11 mouse cellular contexts compared by ENCODE assay signal in the genomic region with DNA sequence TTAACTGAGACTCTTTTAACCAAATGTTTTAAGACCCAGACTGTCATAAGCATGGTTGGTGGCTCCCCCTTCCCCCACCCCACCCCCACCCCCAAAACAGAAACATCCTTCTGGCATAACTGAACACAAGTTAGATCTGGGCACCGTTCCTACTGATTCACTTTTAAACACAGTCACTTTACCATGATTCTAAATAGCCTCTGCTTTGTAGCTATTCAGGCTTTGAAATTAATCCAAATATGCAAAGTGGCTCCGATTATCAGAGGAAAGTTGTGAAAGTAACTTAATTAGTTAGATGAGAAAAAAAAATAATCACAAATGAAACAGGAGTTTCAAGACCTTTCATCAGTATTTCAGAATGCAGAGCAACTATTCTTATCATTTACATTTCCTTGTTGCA. TPM values are rescaled to one million over a fixed set of nuclear protein-coding genes. Genes with fewer than 3 reads are reported as not detected.
DNase-seq lines count a peak whose midpoint lies in the region; ATAC-seq and TF ChIP-seq lines count a peak whose summit lies in the region.
"Had no signal": no experiment of that assay in that cellular context is flagged by ENCODE, and none has a peak within 500 bp of the region (broad histone marks: within the 10 kb centered on the region; RNA-seq: fewer than 3 reads in every experiment).

No protein-coding gene starts in this region.

- TF ChIP-seq CTCF in heart, postnatal 0 days (IDR thresholded peaks at IDR 0.05; ENCODE audit: low read depth), result no peak

- peak overlapping the region; percentile 61 for H3K27ac ChIP-seq in heart, postnatal 0 days (ENCODE audit: low read depth)
- H3K27ac ChIP-seq in embryonic facial prominence, embryonic 14.5 days (replicated peaks; ENCODE audit: low read depth, low read length), result peak overlapping the region; percentile 87
- no peak overlapping the region for H3K27ac ChIP-seq in intestine, embryonic 14.5 days (ENCODE audit: low read depth)
- peak overlapping the region; percentile 57 for H3K27ac ChIP-seq in midbrain, embryonic 15.5 days

- TF ChIP-seq EP300 in heart, postnatal 0 days (IDR thresholded peaks at IDR 0.05; ENCODE audit: low read depth), result no peak

- peaks cover 12% of the 10 kb centered on the region; the same call in 1 of the 2 replicates for H3K4me1 ChIP-seq in heart, postnatal 0 days (ENCODE audit: control insufficient read depth, insufficient read depth)
- peaks cover 19% of the 10 kb centered on the region; the same call in 1 of the 2 replicates for H3K4me1 ChIP-seq in embryonic facial prominence, embryonic 14.5 days (ENCODE audit: control insufficient read depth, insufficient read depth, low read length)
- peaks cover 18% of the 10 kb centered on the region for H3K4me1 ChIP-seq in intestine, embryonic 14.5 days (replicated peaks; ENCODE audit: control insufficient read depth, insufficient read depth, low read length)
- peaks cover 35% of the 10 kb centered on the region for H3K4me1 ChIP-seq in midbrain, embryonic 15.5 days

- H3K9me3 ChIP-seq in heart, postnatal 0 days (replicated peaks; ENCODE audit: control insufficient read depth, low read length), result no peaks in the 10 kb centered on the region
- no peaks in the 10 kb centered on the region for H3K9me3 ChIP-seq in embryonic facial prominence, embryonic 14.5 days (ENCODE audit: control insufficient read depth, low read length)
- H3K9me3 ChIP-seq in intestine, embryonic 14.5 days (ENCODE audit: control insufficient read depth, low read length), result no peaks in the 10 kb centered on the region
- H3K9me3 ChIP-seq in midbrain, embryonic 15.5 days, result no peaks in the 10 kb centered on the region

- peak overlapping the region; percentile 47 for H3K4me3 ChIP-seq in heart, postnatal 0 days (ENCODE audit: low read depth, low read length)
- peak overlapping the region; percentile 50 for H3K4me3 ChIP-seq in embryonic facial prominence, embryonic 14.5 days (ENCODE audit: low read depth, low read length)
- peak overlapping the region; percentile 47 for H3K4me3 ChIP-seq in intestine, embryonic 14.5 days (ENCODE audit: low read depth, low read length)
- peak overlapping the region; percentile 50 for H3K4me3 ChIP-seq in midbrain, embryonic 15.5 days

- 29% methylated on average over 2 of the region's 2 CpGs for WGBS in heart, postnatal 0 days
- WGBS in embryonic facial prominence, embryonic 14.5 days, result 17% methylated on average over 2 of the region's 2 CpGs
- 23% methylated on average over 2 of the region's 2 CpGs for WGBS in intestine, embryonic 14.5 days
- WGBS in midbrain, embryonic 15.5 days, result 13% methylated on average over 2 of the region's 2 CpGs

- no peaks in the 10 kb centered on the region for H3K27me3 ChIP-seq in heart, postnatal 0 days (ENCODE audit: control insufficient read depth, insufficient read depth, low read length)
- no peaks in the 10 kb centered on the region for H3K27me3 ChIP-seq in embryonic facial prominence, embryonic 14.5 days (replicated peaks; ENCODE audit: control insufficient read depth, insufficient read depth, low read length)
- peaks cover 10% of the 10 kb centered on the region; the same call in 1 of the 2 replicates for H3K27me3 ChIP-seq in intestine, embryonic 14.5 days (replicated peaks; ENCODE audit: control insufficient read depth, insufficient read depth, low read length)
- no peaks in the 10 kb centered on the region for H3K27me3 ChIP-seq in midbrain, embryonic 15.5 days (replicated peaks)
- H3K27me3 ChIP-seq: CH12.LX had no signal

- H3K36me3 ChIP-seq in heart, postnatal 0 days (replicated peaks; ENCODE audit: control insufficient read depth, insufficient read depth, low read length), result no peaks in the 10 kb centered on the region
- H3K36me3 ChIP-seq in embryonic facial prominence, embryonic 14.5 days (ENCODE audit: control insufficient read depth, insufficient read depth, low read length), result no peaks in the 10 kb centered on the region
- H3K36me3 ChIP-seq in intestine, embryonic 14.5 days (ENCODE audit: control insufficient read depth, insufficient read depth, low read length), result no peaks in the 10 kb centered on the region
- no peaks in the 10 kb centered on the region for H3K36me3 ChIP-seq in midbrain, embryonic 15.5 days (replicated peaks)

- no peak for ATAC-seq in heart, postnatal 0 days (ENCODE audit: insufficient read depth, low read depth)
- ATAC-seq in embryonic facial prominence, embryonic 14.5 days (ENCODE audit: low read depth), result no peak
- ATAC-seq in intestine, embryonic 14.5 days (replicated peaks; ENCODE audit: low FRiP score, low TSS enrichment, low read depth), result no peak
- ATAC-seq in midbrain, embryonic 15.5 days (replicated peaks), result no peak

- H3K4me2 ChIP-seq in heart, postnatal 0 days (ENCODE audit: low read depth, low read length), result peak overlapping the region; percentile 86
- peak overlapping the region; percentile 85 for H3K4me2 ChIP-seq in embryonic facial prominence, embryonic 14.5 days (ENCODE audit: low read depth, low read length)
- peak overlapping the region; percentile 83 for H3K4me2 ChIP-seq in intestine, embryonic 14.5 days (ENCODE audit: low read length)
- peak overlapping the region; percentile 90 for H3K4me2 ChIP-seq in midbrain, embryonic 15.5 days

- DNase-seq in heart, postnatal 0 days (ENCODE audit: low spot score), result no peak
- no peak for DNase-seq in heart, adult 11 months
- no peak for DNase-seq in embryonic facial prominence, embryonic 14.5 days (ENCODE audit: low spot score)
- DNase-seq in intestine, embryonic 14.5 days (ENCODE audit: low spot score), result no peak
- DNase-seq in spleen, postnatal 10 days (ENCODE audit: low spot score in 2 of 2), result no peak
- no peak for DNase-seq in MN1 (ENCODE audit: low spot score)
- DNase-seq in right cerebral cortex, adult 18-20 months, result no peak
- DNase-seq: kidney, adult 18-20 months had no signal

- 0 out of 2 replicates have a peak overlapping the region, but pooled peaks have one; percentile 49 for H3K9ac ChIP-seq in heart, postnatal 0 days (replicated peaks; ENCODE audit: low read depth, low read length)
- peak overlapping the region; percentile 71 for H3K9ac ChIP-seq in embryonic facial prominence, embryonic 14.5 days (ENCODE audit: low read depth, low read length)
- H3K9ac ChIP-seq in intestine, embryonic 14.5 days (ENCODE audit: low read length), result no peak overlapping the region
- no peak overlapping the region for H3K9ac ChIP-seq in midbrain, embryonic 15.5 days

RNA-seq across cellular contexts. Expression of a gene that starts 2.0 kb away (rescaled TPM):
- total RNA-seq in heart, postnatal 0 days (2014; rRNA removed; ENCODE audit: low replicate concordance), result 6.4 and 23.0 TPM in 2 replicates
- 7.0 and 8.7 TPM in 2 replicates for polyA plus RNA-seq in heart, postnatal 0 days (2015; fragmentation: Nextera tagmentation; extraction: Ambion mirVana)
- polyA plus RNA-seq in embryonic facial prominence, embryonic 14.5 days (2014; fragmentation: Nextera tagmentation; extraction: Ambion mirVana), result 94.1 and 99.9 TPM in 2 replicates
- polyA plus RNA-seq in intestine, embryonic 14.5 days (2014; fragmentation: Nextera tagmentation; extraction: Ambion mirVana), result 27.0 and 29.7 TPM in 2 replicates
- polyA plus RNA-seq in midbrain, embryonic 15.5 days (2015; fragmentation: Nextera tagmentation; extraction: Ambion mirVana), result 37.2 and 40.5 TPM in 2 replicates
- total RNA-seq: common myeloid progenitor, adult 5-6 weeks had no signal

Comparison
In these comparisons a context has a peak if more than half of its experiments do, and no peak if none do; other contexts are left out.
1. H3K9ac ChIP-seq: peak in heart, postnatal 0 days (single experiment) and embryonic facial prominence, embryonic 14.5 days (single experiment); none in intestine, embryonic 14.5 days (single experiment) and midbrain, embryonic 15.5 days (single experiment).
2. Peak in every context shown above with its lines, with median percentiles within 50 percentile points of each other: H3K4me2 ChIP-seq and H3K4me3 ChIP-seq.